Mouse (Mus musculus): Measurements from ENCODE around the gene Cyp1a1. TPM values are rescaled to one million over a fixed set of nuclear protein-coding genes. Genes with fewer than 3 reads are reported as not detected.

Gene Cyp1a1
- polyA plus RNA-seq, 1 experiment from 2014 or later: not detected

- Histone ChIP-seq H3K4me3 (ENCODE audit: low read depth, low read length) (no peak overlapping the region), H3K27ac (replicated peaks; ENCODE audit: low read depth, low read length) (no peak overlapping the region), H3K36me3 (replicated peaks; ENCODE audit: control insufficient read depth, insufficient read depth, low read depth, low read length) (no peaks in the 10 kb centered on the region), H3K4me2 (ENCODE audit: low read depth, low read length) (no peak overlapping the region), H3K9me3 (replicated peaks; ENCODE audit: control insufficient read depth, low read length) (no peaks in the 10 kb centered on the region), H3K27me3 (ENCODE audit: control insufficient read depth, insufficient read depth, low read length) (peaks cover 16% of the 10 kb centered on the region), H3K9ac (replicated peaks; ENCODE audit: low read length) (no peak overlapping the region), H3K4me1 (ENCODE audit: control insufficient read depth, insufficient read depth, low read length) (peaks cover 5% of the 10 kb centered on the region; the same call in 1 of the 2 replicates)
- 81% methylated on average over 2 of the region's 2 CpGs for WGBS
- ATAC-seq (replicated peaks; ENCODE audit: insufficient number of reproducible peaks, low FRiP score, low TSS enrichment, low read depth) (no peak), DNase-seq (ENCODE audit: low spot score) (no peak)
These were observed 6.4 kb downstream of the Cyp1a1 start for GRCm38 (mm10) chr9:57694108-57694507.

- H3K27me3 ChIP-seq (ENCODE audit: control insufficient read depth, insufficient read depth, low read length): peaks cover 16% of the 10 kb centered on the region
- H3K9me3 ChIP-seq (replicated peaks; ENCODE audit: control insufficient read depth, low read length): no peaks in the 10 kb centered on the region
- WGBS: 2% methylated on average over 42 of the region's 42 CpGs
- peaks cover 5% of the 10 kb centered on the region; the same call in 1 of the 2 replicates for H3K4me1 ChIP-seq (ENCODE audit: control insufficient read depth, insufficient read depth, low read length)
- H3K27ac ChIP-seq (replicated peaks; ENCODE audit: low read depth, low read length): no peak overlapping the region
- peak overlapping the region; percentile 32; the same call in 1 of the 2 replicates for H3K9ac ChIP-seq (replicated peaks; ENCODE audit: low read length)
- peak; percentile 37 for DNase-seq (ENCODE audit: low spot score)
- H3K4me3 ChIP-seq (ENCODE audit: low read depth, low read length): peak overlapping the region; percentile 33
- H3K4me2 ChIP-seq (ENCODE audit: low read depth, low read length): peak overlapping the region; percentile 43
- ATAC-seq (replicated peaks; ENCODE audit: insufficient number of reproducible peaks, low FRiP score, low TSS enrichment, low read depth): 0 out of 2 replicates have a peak, but pooled peaks have one; percentile 53
- H3K36me3 ChIP-seq (replicated peaks; ENCODE audit: control insufficient read depth, insufficient read depth, low read depth, low read length): no peaks in the 10 kb centered on the region
These were observed 8.9 kb downstream of the Cyp1a1 start for GRCm38 (mm10) chr9:57696380-57697285.

- Histone ChIP-seq H3K4me2 (ENCODE audit: low read depth, low read length) (no peak overlapping the region), H3K9ac (replicated peaks; ENCODE audit: low read length) (no peak overlapping the region), H3K4me1 (ENCODE audit: control insufficient read depth, insufficient read depth, low read length) (peaks cover 5% of the 10 kb centered on the region; the same call in 1 of the 2 replicates), H3K4me3 (ENCODE audit: low read depth, low read length) (no peak overlapping the region), H3K9me3 (replicated peaks; ENCODE audit: control insufficient read depth, low read length) (no peaks in the 10 kb centered on the region), H3K36me3 (replicated peaks; ENCODE audit: control insufficient read depth, insufficient read depth, low read depth, low read length) (no peaks in the 10 kb centered on the region), H3K27ac (replicated peaks; ENCODE audit: low read depth, low read length) (no peak overlapping the region), H3K27me3 (ENCODE audit: control insufficient read depth, insufficient read depth, low read length) (peaks cover 16% of the 10 kb centered on the region)
- ATAC-seq (replicated peaks; ENCODE audit: insufficient number of reproducible peaks, low FRiP score, low TSS enrichment, low read depth): 0 out of 2 replicates have a peak, but pooled peaks have one; percentile 60
- DNase-seq (ENCODE audit: low spot score): no peak
- 24% methylated on average over 4 of the region's 4 CpGs for WGBS
These were observed 9.7 kb downstream of the Cyp1a1 start for GRCm38 (mm10) chr9:57697380-57697779.

GRCm38 (mm10) chr9:57698466-57699150, 10.9 kb downstream of the Cyp1a1 start:
- H3K27ac ChIP-seq (replicated peaks; ENCODE audit: low read depth, low read length): no peak overlapping the region
- no peak overlapping the region for H3K4me2 ChIP-seq (ENCODE audit: low read depth, low read length)
- peaks cover 16% of the 10 kb centered on the region for H3K27me3 ChIP-seq (ENCODE audit: control insufficient read depth, insufficient read depth, low read length)
- H3K4me1 ChIP-seq (ENCODE audit: control insufficient read depth, insufficient read depth, low read length): peaks cover 5% of the 10 kb centered on the region; the same call in 1 of the 2 replicates
- H3K4me3 ChIP-seq (ENCODE audit: low read depth, low read length): no peak overlapping the region
- DNase-seq (ENCODE audit: low spot score) (peak; percentile 27), ATAC-seq (replicated peaks; ENCODE audit: insufficient number of reproducible peaks, low FRiP score, low TSS enrichment, low read depth) (no peak)
- 83% methylated on average over 1 of the region's 1 CpGs for WGBS
- no peaks in the 10 kb centered on the region for H3K36me3 ChIP-seq (replicated peaks; ENCODE audit: control insufficient read depth, insufficient read depth, low read depth, low read length)
- H3K9ac ChIP-seq (replicated peaks; ENCODE audit: low read length): no peak overlapping the region
- H3K9me3 ChIP-seq (replicated peaks; ENCODE audit: control insufficient read depth, low read length): no peaks in the 10 kb centered on the region

GRCm38 (mm10) chr9:57706496-57706895, 18.8 kb downstream of the Cyp1a1 start:
- no peaks in the 10 kb centered on the region for H3K9me3 ChIP-seq (replicated peaks; ENCODE audit: control insufficient read depth, low read length)
- H3K9ac ChIP-seq (replicated peaks; ENCODE audit: low read length): no peak overlapping the region
- H3K4me1 ChIP-seq (ENCODE audit: control insufficient read depth, insufficient read depth, low read length): no peaks in the 10 kb centered on the region
- H3K36me3 ChIP-seq (replicated peaks; ENCODE audit: control insufficient read depth, insufficient read depth, low read depth, low read length): no peaks in the 10 kb centered on the region
- H3K27me3 ChIP-seq (ENCODE audit: control insufficient read depth, insufficient read depth, low read length): no peaks in the 10 kb centered on the region
- H3K4me3 ChIP-seq (ENCODE audit: low read depth, low read length): no peak overlapping the region
- DNase-seq (ENCODE audit: low spot score) (no peak), ATAC-seq (replicated peaks; ENCODE audit: insufficient number of reproducible peaks, low FRiP score, low TSS enrichment, low read depth) (no peak)
- no peak overlapping the region for H3K4me2 ChIP-seq (ENCODE audit: low read depth, low read length)
- WGBS: 94% methylated on average over 3 of the region's 3 CpGs
- no peak overlapping the region for H3K27ac ChIP-seq (replicated peaks; ENCODE audit: low read depth, low read length)

GRCm38 (mm10) chr9:57708068-57708719, 20.5 kb downstream of the Cyp1a1 start, which contains the start of gene Edc3:
Gene Edc3 (plus strand): TSS chr9:57708540.
- peak within 1 kb of the TSS; percentile 79 for H3K9ac ChIP-seq (replicated peaks; ENCODE audit: low read length)
- no peaks in the 10 kb centered on the region for H3K9me3 ChIP-seq (replicated peaks; ENCODE audit: control insufficient read depth, low read length)
- no peaks in the 10 kb centered on the region for H3K27me3 ChIP-seq (ENCODE audit: control insufficient read depth, insufficient read depth, low read length)
- peak; percentile 89 for ATAC-seq (replicated peaks; ENCODE audit: insufficient number of reproducible peaks, low FRiP score, low TSS enrichment, low read depth)
- DNase-seq (ENCODE audit: low spot score): peak; percentile 96
- under 1% methylated on average over 23 of the region's 23 CpGs for WGBS
- H3K4me2 ChIP-seq (ENCODE audit: low read depth, low read length): peak within 1 kb of the TSS; percentile 61
- peak within 1 kb of the TSS; percentile 66 for H3K4me3 ChIP-seq (ENCODE audit: low read depth, low read length)
- H3K27ac ChIP-seq (replicated peaks; ENCODE audit: low read depth, low read length): no peak within 1 kb of the TSS
- H3K4me1 ChIP-seq (ENCODE audit: control insufficient read depth, insufficient read depth, low read length): no peaks in the 10 kb centered on the region
- H3K36me3 ChIP-seq (replicated peaks; ENCODE audit: control insufficient read depth, insufficient read depth, low read depth, low read length): no peaks in the 10 kb centered on the region

GRCm38 (mm10) chr9:57708720-57709274, 21.1 kb downstream of the Cyp1a1 start:
- ATAC-seq (replicated peaks; ENCODE audit: insufficient number of reproducible peaks, low FRiP score, low TSS enrichment, low read depth) (peak; percentile 68; the same call in 1 of the 2 replicates), DNase-seq (ENCODE audit: low spot score) (peak; percentile 52)
- Histone ChIP-seq H3K4me3 (ENCODE audit: low read depth, low read length) (peak overlapping the region; percentile 66), H3K36me3 (replicated peaks; ENCODE audit: control insufficient read depth, insufficient read depth, low read depth, low read length) (no peaks in the 10 kb centered on the region), H3K9ac (replicated peaks; ENCODE audit: low read length) (peak overlapping the region; percentile 79), H3K27ac (replicated peaks; ENCODE audit: low read depth, low read length) (no peak overlapping the region), H3K4me2 (ENCODE audit: low read depth, low read length) (peak overlapping the region; percentile 61), H3K9me3 (replicated peaks; ENCODE audit: control insufficient read depth, low read length) (no peaks in the 10 kb centered on the region), H3K27me3 (ENCODE audit: control insufficient read depth, insufficient read depth, low read length) (no peaks in the 10 kb centered on the region), H3K4me1 (ENCODE audit: control insufficient read depth, insufficient read depth, low read length) (no peaks in the 10 kb centered on the region)
- WGBS: 3% methylated on average over 35 of the region's 39 CpGs

Data from embryonic facial prominence, embryonic 11.5 days (tissue).